Mouse (Mus musculus): ENCODE measurements around the gene Ift43. TPM values are rescaled to one million over a fixed set of nuclear protein-coding genes. Genes with fewer than 3 reads are reported as not detected.

Gene Ift43
- polyA plus RNA-seq, 1 experiment from 2014 or later: 80.3 TPM

DNA sequence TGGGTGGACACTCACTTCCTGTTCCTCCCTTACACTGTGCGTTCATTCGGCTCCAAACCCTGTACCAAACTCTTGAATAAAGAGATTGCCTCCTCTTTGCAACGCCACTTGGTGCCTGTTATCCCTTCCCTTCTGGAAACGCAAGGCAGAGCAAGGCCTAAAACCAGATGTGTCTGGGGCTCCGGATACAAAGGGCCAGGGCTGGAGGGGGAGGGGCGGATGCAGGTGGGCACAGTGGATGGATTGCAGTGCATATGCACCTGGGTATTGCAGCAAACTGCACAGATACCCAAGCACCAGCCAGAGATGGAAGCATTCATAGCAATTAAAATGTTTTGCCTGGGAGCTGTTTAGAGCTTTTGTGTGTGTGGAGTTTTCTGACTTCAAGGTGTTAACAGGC is 91.0 kb downstream of the Ift43 start:
- Histone ChIP-seq H3K4me3 (ENCODE audit: low read depth, low read length) (no peak overlapping the region), H3K9ac (ENCODE audit: low read depth, low read length) (no peak overlapping the region), H3K9me3 (ENCODE audit: control insufficient read depth, low read length) (no peaks in the 10 kb centered on the region), H3K36me3 (ENCODE audit: control insufficient read depth, insufficient read depth, low read length) (no peaks in the 10 kb centered on the region), H3K4me1 (ENCODE audit: control insufficient read depth, insufficient read depth, low read length) (peaks cover 13% of the 10 kb centered on the region), H3K27ac (replicated peaks; ENCODE audit: low read depth, low read length) (no peak overlapping the region), H3K4me2 (ENCODE audit: low read depth, low read length) (no peak overlapping the region), H3K27me3 (replicated peaks; ENCODE audit: control insufficient read depth, insufficient read depth, low read length) (no peaks in the 10 kb centered on the region)
- DNase-seq (ENCODE audit: low spot score) (no peak), ATAC-seq (ENCODE audit: low read depth) (no peak)
- WGBS: 28% methylated on average over 6 of the region's 6 CpGs

DNA sequence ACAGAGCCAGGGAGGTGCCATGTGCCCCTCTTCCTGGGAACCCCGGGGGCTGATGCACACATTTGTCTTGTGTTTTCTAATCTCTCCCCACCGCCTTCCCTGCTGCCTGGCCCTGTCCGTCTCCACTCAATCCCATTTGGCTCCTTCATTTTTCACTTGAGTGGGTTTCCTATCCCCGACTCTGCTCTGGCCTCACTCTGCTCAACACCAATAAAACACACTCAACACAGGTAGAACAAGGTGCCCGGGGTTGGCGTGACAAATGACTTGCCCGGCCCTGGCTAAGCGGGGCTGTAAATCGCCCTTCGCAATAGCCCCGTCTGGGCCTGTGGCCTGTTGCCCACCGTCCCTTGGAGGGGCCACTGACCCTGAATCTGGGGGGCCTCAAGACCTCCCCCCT is 92.0 kb downstream of the Ift43 start:
- no peaks in the 10 kb centered on the region for H3K9me3 ChIP-seq (ENCODE audit: control insufficient read depth, low read length)
- H3K36me3 ChIP-seq (ENCODE audit: control insufficient read depth, insufficient read depth, low read length): no peaks in the 10 kb centered on the region
- H3K9ac ChIP-seq (ENCODE audit: low read depth, low read length): no peak overlapping the region
- no peaks in the 10 kb centered on the region for H3K27me3 ChIP-seq (replicated peaks; ENCODE audit: control insufficient read depth, insufficient read depth, low read length)
- ATAC-seq (ENCODE audit: low read depth) (no peak), DNase-seq (ENCODE audit: low spot score) (no peak)
- H3K4me3 ChIP-seq (ENCODE audit: low read depth, low read length): no peak overlapping the region
- 77% methylated on average over 12 of the region's 12 CpGs for WGBS
- H3K27ac ChIP-seq (replicated peaks; ENCODE audit: low read depth, low read length): no peak overlapping the region
- H3K4me2 ChIP-seq (ENCODE audit: low read depth, low read length): no peak overlapping the region
- H3K4me1 ChIP-seq (ENCODE audit: control insufficient read depth, insufficient read depth, low read length): peaks cover 13% of the 10 kb centered on the region

DNA sequence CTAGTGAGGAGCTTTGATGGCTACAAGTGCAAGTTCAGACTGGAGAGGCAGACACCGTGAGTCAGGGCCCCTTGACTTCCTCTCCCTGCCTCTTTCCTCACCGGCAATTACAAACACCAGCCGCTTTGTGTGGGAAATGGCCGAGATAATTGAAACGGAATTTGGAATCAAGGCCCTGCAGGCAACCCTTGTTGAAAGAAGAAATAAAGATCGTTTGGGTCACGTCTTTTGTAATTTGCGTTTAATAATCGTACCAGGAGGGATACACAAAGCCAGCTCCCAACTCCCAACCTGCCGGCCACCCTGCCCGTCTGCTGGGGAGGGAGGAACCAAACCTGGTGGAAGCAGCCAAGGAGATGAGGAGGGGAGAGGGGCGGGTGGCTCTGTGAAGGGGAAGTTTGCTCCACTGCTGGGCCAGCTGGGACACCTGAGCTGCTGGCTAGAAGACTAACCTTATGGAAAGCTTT is 93.2 kb downstream of the Ift43 start:
- Histone ChIP-seq H3K27ac (replicated peaks; ENCODE audit: low read depth, low read length) (no peak overlapping the region), H3K4me2 (ENCODE audit: low read depth, low read length) (peak overlapping the region; percentile 32), H3K27me3 (replicated peaks; ENCODE audit: control insufficient read depth, insufficient read depth, low read length) (no peaks in the 10 kb centered on the region), H3K4me1 (ENCODE audit: control insufficient read depth, insufficient read depth, low read length) (peaks cover 13% of the 10 kb centered on the region), H3K36me3 (ENCODE audit: control insufficient read depth, insufficient read depth, low read length) (no peaks in the 10 kb centered on the region), H3K9ac (ENCODE audit: low read depth, low read length) (no peak overlapping the region), H3K9me3 (ENCODE audit: control insufficient read depth, low read length) (no peaks in the 10 kb centered on the region), H3K4me3 (ENCODE audit: low read depth, low read length) (no peak overlapping the region)
- WGBS: 9% methylated on average over 12 of the region's 12 CpGs
- peak; percentile 75 for ATAC-seq (ENCODE audit: low read depth)
- DNase-seq (ENCODE audit: low spot score): peak; percentile 56

DNA sequence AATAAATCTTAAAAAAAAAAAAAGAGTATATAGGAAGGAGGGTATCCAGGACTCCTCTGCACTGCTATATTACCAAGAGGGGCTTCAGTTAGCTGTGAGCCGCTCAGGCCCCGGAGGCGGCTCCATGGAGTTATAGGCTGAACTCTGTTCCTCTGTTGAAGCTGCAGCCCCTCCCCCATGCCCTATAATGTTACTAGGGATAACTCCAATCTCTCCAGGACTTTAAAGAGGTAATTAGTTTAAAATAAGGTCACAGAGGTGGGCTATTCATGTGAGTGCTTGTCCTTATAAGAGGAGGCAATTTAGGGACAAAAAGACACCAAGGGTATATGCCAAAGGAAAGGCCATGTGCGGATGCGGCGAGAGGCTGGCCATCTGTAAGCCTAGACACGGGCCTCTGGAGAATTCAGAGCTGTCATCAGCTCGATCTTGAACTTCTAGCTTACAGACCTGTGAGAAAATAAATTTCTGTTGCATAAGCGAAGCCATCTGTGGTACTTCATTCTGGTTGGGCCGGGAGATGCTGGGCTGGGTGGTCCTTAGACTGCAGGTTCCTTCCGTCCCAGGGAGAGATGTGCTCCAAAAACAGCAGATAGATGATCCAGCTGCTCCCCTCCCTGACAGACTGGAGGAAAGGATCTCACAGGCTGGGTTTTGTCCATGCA is 94.5 kb downstream of the Ift43 start:
- ATAC-seq (ENCODE audit: low read depth): no peak
- H3K4me1 ChIP-seq (ENCODE audit: control insufficient read depth, insufficient read depth, low read length): peaks cover 13% of the 10 kb centered on the region
- H3K27me3 ChIP-seq (replicated peaks; ENCODE audit: control insufficient read depth, insufficient read depth, low read length): no peaks in the 10 kb centered on the region
- H3K4me3 ChIP-seq (ENCODE audit: low read depth, low read length): no peak overlapping the region
- peak; percentile 60 for DNase-seq (ENCODE audit: low spot score)
- H3K9ac ChIP-seq (ENCODE audit: low read depth, low read length): no peak overlapping the region
- H3K4me2 ChIP-seq (ENCODE audit: low read depth, low read length): no peak overlapping the region
- no peaks in the 10 kb centered on the region for H3K36me3 ChIP-seq (ENCODE audit: control insufficient read depth, insufficient read depth, low read length)
- H3K9me3 ChIP-seq (ENCODE audit: control insufficient read depth, low read length): no peaks in the 10 kb centered on the region
- no peak overlapping the region for H3K27ac ChIP-seq (replicated peaks; ENCODE audit: low read depth, low read length)
- 30% methylated on average over 11 of the region's 11 CpGs for WGBS

DNA sequence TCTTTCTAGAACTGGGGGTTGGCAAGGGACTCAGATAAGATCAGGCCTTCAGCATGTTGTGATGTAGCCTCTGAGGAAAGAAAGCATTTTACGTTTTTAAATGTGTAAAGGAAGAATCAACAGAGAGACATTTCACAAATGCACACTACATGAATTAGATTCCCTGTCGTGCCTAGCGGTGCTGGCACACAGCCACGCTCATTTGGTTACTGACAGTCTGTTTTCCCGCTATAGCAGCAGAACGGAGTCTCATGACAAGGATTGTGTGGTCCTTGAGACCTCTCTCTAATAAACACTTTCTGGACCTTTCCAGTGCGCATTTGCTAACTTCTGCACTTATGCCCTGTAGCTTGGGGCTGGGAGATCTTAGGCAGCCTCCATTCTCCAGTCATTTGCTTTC is 96.9 kb downstream of the Ift43 start:
- no peak overlapping the region for H3K4me3 ChIP-seq (ENCODE audit: low read depth, low read length)
- ATAC-seq (ENCODE audit: low read depth): no peak
- 50% methylated on average over 7 of the region's 7 CpGs for WGBS

DNA sequence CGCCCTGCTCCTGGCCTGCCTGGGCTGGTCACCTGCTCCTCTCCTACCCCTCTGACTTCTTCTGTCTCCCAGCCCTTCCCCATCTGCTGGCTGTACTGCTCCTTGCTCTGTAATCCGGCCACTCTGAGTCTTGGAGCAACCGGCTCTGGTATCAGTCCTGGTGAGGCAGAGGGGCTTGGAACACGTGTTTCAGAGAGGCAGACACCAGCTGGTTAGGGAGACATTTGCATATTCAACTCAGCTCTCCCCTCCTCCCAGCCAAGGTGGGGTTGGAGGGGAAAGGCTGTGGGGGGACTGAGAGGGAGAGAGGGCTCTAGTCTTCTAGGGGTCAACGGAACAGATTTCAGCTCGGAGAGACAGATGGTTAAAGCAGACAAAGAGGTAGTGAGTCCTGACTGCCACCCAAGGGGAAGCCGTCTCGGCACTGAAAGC is 99.0 kb downstream of the Ift43 start:
- Histone ChIP-seq H3K9ac (ENCODE audit: low read depth, low read length) (no peak overlapping the region), H3K4me1 (ENCODE audit: control insufficient read depth, insufficient read depth, low read length) (peaks cover 2% of the 10 kb centered on the region; the same call in 1 of the 2 replicates), H3K27ac (replicated peaks; ENCODE audit: low read depth, low read length) (no peak overlapping the region), H3K4me2 (ENCODE audit: low read depth, low read length) (no peak overlapping the region), H3K4me3 (ENCODE audit: low read depth, low read length) (no peak overlapping the region), H3K36me3 (ENCODE audit: control insufficient read depth, insufficient read depth, low read length) (no peaks in the 10 kb centered on the region), H3K9me3 (ENCODE audit: control insufficient read depth, low read length) (no peaks in the 10 kb centered on the region), H3K27me3 (replicated peaks; ENCODE audit: control insufficient read depth, insufficient read depth, low read length) (no peaks in the 10 kb centered on the region)
- peak; percentile 20 for DNase-seq (ENCODE audit: low spot score)
- peak; percentile 53; the same call in 1 of the 2 replicates for ATAC-seq (ENCODE audit: low read depth)
- 17% methylated on average over 8 of the region's 8 CpGs for WGBS

More for the DNA sequence above, 96.9 kb downstream of the Ift43 start:
- no peak overlapping the region for H3K27ac ChIP-seq (replicated peaks; ENCODE audit: low read depth, low read length)
- no peak overlapping the region for H3K4me2 ChIP-seq (ENCODE audit: low read depth, low read length)
- H3K9ac ChIP-seq (ENCODE audit: low read depth, low read length): no peak overlapping the region
- peaks cover 13% of the 10 kb centered on the region for H3K4me1 ChIP-seq (ENCODE audit: control insufficient read depth, insufficient read depth, low read length)
- no peaks in the 10 kb centered on the region for H3K27me3 ChIP-seq (replicated peaks; ENCODE audit: control insufficient read depth, insufficient read depth, low read length)
- peak; percentile 61 for DNase-seq (ENCODE audit: low spot score)
- H3K36me3 ChIP-seq (ENCODE audit: control insufficient read depth, insufficient read depth, low read length): no peaks in the 10 kb centered on the region
- H3K9me3 ChIP-seq (ENCODE audit: control insufficient read depth, low read length): no peaks in the 10 kb centered on the region

DNA sequence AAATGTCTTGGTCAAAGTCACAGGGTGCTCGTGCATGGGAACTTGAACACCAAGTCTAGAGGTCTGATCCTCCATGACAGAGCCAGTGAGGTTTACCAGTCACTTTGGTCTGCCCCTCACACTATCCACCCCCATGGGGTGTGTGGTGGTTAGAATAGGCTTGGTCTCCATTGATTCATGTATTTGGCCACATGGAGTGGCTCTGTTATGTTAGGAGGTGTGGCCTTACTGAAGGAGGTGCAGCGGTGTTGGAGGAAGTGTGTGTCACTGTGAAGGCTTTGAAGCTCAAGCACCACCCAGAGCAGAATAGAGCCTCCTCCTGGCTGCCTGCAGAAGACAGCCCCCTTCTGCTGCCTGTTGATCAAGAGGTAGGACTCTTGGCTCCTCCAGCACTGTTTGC is 99.5 kb downstream of the Ift43 start:
- Histone ChIP-seq H3K4me1 (ENCODE audit: control insufficient read depth, insufficient read depth, low read length) (peaks cover under 1% of the 10 kb centered on the region; the same call in 1 of the 2 replicates), H3K36me3 (ENCODE audit: control insufficient read depth, insufficient read depth, low read length) (no peaks in the 10 kb centered on the region), H3K4me3 (ENCODE audit: low read depth, low read length) (no peak overlapping the region), H3K27ac (replicated peaks; ENCODE audit: low read depth, low read length) (no peak overlapping the region), H3K4me2 (ENCODE audit: low read depth, low read length) (no peak overlapping the region), H3K9ac (ENCODE audit: low read depth, low read length) (no peak overlapping the region), H3K9me3 (ENCODE audit: control insufficient read depth, low read length) (no peaks in the 10 kb centered on the region), H3K27me3 (replicated peaks; ENCODE audit: control insufficient read depth, insufficient read depth, low read length) (no peaks in the 10 kb centered on the region)
- DNase-seq (ENCODE audit: low spot score): no peak
- WGBS: 39% methylated on average over 2 of the region's 2 CpGs
- ATAC-seq (ENCODE audit: low read depth): no peak; the same call in 1 of the 2 replicates

DNA sequence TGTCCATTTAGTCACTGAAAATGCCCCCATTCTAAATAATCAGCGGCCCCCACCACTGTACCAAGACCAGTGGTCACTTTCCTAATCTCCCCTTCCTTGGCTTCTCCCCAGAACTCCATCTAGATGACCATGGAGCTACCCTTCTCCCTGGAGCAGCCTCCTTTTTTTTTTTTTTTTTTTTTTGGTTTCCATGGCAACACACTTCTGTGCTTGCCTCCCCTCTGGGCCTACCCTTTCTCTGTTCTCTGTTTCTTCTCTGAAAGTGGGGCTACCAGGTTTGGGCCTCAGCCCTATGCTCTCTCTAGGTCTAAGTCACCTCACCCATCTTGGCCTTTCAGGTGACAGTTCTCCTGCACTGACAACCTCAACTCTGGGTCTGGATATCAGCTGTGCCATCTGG is 100.1 kb downstream of the Ift43 start:
- Histone ChIP-seq H3K36me3 (ENCODE audit: control insufficient read depth, insufficient read depth, low read length) (no peaks in the 10 kb centered on the region), H3K27me3 (replicated peaks; ENCODE audit: control insufficient read depth, insufficient read depth, low read length) (no peaks in the 10 kb centered on the region), H3K4me1 (ENCODE audit: control insufficient read depth, insufficient read depth, low read length) (no peaks in the 10 kb centered on the region), H3K4me3 (ENCODE audit: low read depth, low read length) (no peak overlapping the region), H3K27ac (replicated peaks; ENCODE audit: low read depth, low read length) (no peak overlapping the region), H3K9ac (ENCODE audit: low read depth, low read length) (no peak overlapping the region), H3K4me2 (ENCODE audit: low read depth, low read length) (no peak overlapping the region), H3K9me3 (ENCODE audit: control insufficient read depth, low read length) (no peaks in the 10 kb centered on the region)
- ATAC-seq (ENCODE audit: low read depth) (no peak), DNase-seq (ENCODE audit: low spot score) (no peak)
- WGBS: 89% methylated on average over 1 of the region's 1 CpGs

DNA sequence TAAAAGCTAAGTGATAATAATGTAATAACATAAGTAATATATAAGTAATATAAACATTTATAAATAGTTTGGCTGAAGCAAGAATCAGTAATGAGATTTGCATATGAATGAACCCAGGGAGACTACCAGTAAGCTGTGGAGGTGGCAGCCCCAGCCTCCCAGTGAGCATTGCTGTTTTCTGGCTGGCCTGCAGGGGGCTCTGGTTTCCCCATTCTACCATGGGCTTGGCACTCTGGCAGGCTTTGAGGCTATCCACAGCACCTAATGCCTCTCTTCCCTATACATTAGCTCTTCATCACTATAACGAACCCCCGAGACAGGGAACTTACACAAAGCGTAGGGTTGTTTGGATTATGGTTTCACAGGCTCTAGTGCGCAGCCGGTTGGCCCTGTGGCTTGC is 105.8 kb downstream of the Ift43 start:
- no peak for DNase-seq (ENCODE audit: low spot score)

More for the DNA sequence above, 105.8 kb downstream of the Ift43 start:
- H3K27me3 ChIP-seq (replicated peaks; ENCODE audit: control insufficient read depth, insufficient read depth, low read length): no peaks in the 10 kb centered on the region
- H3K27ac ChIP-seq (replicated peaks; ENCODE audit: low read depth, low read length): no peak overlapping the region
- no peak overlapping the region for H3K9ac ChIP-seq (ENCODE audit: low read depth, low read length)
- ATAC-seq (ENCODE audit: low read depth): no peak
- 65% methylated on average over 5 of the region's 5 CpGs for WGBS
- H3K4me3 ChIP-seq (ENCODE audit: low read depth, low read length): no peak overlapping the region
- no peaks in the 10 kb centered on the region for H3K36me3 ChIP-seq (ENCODE audit: control insufficient read depth, insufficient read depth, low read length)
- H3K4me2 ChIP-seq (ENCODE audit: low read depth, low read length): no peak overlapping the region
- H3K4me1 ChIP-seq (ENCODE audit: control insufficient read depth, insufficient read depth, low read length): no peaks in the 10 kb centered on the region
- H3K9me3 ChIP-seq (ENCODE audit: control insufficient read depth, low read length): no peaks in the 10 kb centered on the region
